Mouse (Mus musculus): ENCODE measurements around the gene Fbxw15.
"Not testable (repeated sequence)": the region's sequence is repeated elsewhere in the genome, so short reads cannot be mapped to it uniquely, and the experiment has no call there.

Gene Fbxw15

DNA sequence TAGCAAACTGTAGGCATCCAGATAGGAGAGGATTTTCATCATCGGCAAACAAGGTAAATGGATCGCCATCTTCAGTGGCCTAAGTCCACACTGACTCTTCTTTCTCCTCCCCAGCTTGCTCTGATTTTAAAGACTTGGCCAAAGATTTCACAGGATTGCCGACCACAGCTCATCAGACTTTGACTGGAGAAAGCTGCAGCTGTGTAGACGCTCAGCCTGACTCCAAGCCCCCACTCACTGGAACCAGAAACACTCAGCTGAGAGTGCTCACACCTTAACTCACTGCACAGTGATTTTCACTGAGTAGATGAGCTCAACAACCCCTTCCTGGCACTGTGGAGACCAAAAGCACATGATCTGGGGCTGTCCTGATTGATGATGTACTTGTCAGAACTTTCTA lies at the start of gene Fbxw15:
Gene Fbxw15, minus strand, starts transcription at position 101 of the 400 bp plus-strand sequence.
- not testable (repeated sequence) for DNase-seq (ENCODE audit: low read depth, low spot score)

DNA sequence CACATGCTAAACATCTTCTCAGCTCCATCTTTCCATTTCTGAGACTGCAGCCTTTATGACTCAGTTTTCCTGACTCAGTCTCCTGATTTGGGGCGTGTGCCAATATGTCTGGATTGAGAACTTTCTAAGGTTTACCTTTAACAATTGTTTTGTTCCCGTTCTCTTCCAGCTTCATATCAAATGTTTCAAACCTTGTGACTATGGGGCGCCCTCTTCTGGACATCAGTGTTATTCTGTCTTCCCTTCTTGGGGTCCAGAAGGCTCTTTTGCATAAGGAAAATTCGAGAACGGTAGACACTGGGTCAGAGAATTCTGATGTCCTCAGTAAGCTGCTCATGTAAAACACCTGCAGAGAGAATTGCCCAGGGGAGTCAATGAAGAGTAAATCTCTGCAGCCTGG lies 38.8 kb upstream of the Fbxw15 start:
- not testable (repeated sequence) for DNase-seq (ENCODE audit: low read depth, low spot score)

GRCm38 (mm10) chr9:109602128-109602527 lies 34.1 kb upstream of the Fbxw15 start:
- DNase-seq (ENCODE audit: low read depth, low spot score): not testable (repeated sequence)

DNA sequence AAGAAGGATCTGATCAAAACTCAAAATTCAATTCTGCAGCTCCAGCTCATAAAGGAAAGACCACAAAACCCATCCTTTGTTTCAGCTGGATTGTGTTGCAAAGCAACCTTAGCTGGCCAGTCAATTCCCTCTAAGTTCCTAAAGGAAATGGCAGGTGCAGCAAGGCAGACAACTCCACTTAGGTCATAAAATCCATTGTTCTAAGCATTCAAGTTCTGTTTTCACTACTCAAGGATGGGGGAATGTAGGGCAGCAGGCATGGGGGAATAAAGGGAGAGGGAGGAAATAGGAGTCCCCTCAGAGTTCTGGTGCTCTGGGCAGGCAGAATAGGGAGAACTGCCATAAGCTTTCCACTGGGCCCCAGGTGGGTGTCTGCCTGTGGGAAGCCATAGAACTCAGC lies 29.2 kb upstream of the Fbxw15 start:
- DNase-seq (ENCODE audit: low read depth, low spot score): no peak

GRCm38 (mm10) chr9:109594866-109595265 lies 26.8 kb upstream of the Fbxw15 start:
- no peak for DNase-seq (ENCODE audit: low read depth, low spot score)

DNA sequence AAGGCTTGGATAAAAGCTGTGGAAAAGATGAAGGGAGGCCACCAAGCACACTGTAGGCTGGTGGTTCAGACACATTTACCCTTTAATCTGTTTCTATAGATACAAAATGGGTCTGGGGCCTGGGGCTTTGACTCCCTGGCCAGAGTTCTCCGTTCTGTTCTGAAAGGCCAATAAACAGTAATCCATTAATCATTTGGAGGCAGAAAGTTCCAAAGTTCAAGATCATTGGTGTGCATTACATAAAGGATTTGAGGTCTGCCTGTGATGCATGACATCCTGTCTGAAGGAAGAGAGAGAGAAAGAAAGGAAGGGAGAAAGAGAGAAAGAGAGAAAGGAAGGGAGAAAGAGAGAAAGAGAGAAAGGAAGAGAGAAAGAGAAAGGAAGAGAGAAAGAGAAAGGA lies 2.5 kb downstream of the Fbxw15 start:
- no peak for DNase-seq (ENCODE audit: low read depth, low spot score)

GRCm38 (mm10) chr9:109562106-109562505 lies 6.0 kb downstream of the Fbxw15 start:
- DNase-seq (ENCODE audit: low read depth, low spot score): not testable (repeated sequence)

DNA sequence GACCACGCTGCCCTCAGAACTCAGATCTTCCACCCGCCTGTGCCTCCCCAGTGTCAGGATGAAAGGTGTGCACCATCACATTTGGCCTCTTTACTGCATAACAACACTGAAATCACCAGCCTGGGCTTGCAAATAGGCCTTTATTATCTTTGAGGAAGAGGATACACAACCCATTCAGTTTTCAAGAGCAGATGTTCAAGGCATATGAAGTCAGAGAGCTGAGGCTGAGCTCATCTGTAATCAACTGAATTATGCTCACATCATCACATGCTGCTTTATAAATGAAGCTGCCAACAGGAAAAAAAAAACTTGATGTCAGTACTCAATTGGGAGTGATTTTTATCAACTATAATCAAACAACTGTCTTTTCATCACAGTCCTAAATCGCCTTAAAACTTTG lies 15.6 kb downstream of the Fbxw15 start:
- no peak for DNase-seq (ENCODE audit: low read depth, low spot score)

GRCm38 (mm10) chr9:109549666-109550065 lies 18.4 kb downstream of the Fbxw15 start:
- DNase-seq (ENCODE audit: low read depth, low spot score): not testable (repeated sequence)

DNA sequence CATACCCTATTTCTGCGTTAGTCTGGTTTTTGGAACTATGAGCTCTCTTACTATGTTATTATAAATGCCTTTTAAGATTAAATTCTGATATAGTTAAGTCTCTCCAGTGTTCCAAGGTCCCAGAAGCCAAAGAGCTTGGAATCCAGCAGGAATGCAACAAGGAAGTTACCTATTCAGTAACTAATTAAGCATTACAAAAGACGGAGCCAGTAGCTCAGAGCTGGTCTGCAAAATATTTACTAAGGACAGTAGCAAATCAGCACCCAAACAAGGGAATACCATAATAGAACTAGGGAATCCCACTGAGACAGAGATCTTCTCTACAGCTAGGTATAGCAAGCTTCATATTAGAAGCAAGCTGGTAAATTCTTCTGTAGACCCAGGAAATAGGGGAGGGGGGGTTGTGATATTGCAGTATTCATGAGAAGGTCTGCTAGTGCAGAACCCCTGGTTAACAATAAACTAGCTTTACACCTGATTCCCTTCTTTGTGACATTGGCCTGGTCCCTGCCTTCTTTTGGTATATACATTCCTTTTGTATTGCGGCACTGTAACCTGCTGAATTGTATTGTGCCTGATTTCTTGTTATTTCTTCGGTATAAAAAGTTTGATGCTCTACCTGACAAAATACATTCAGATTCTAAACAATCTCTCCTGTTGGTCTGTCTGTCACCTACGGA lies 44.5 kb downstream of the Fbxw15 start:
- DNase-seq (ENCODE audit: low read depth, low spot score): no peak
